Mouse (Mus musculus): ENCODE data around the gene Gins2.

GRCm38 (mm10) chr8:120595963-120596362, 6.9 kb upstream of the Gins2 start:
- TF ChIP-seq CHD1 (IDR thresholded peaks at IDR 0.05; ENCODE audit: low read depth, low read length) (no peak), EP300 (IDR thresholded peaks at IDR 0.05; ENCODE audit: low read depth in 1 of 2, low read length in 2 of 2) (no peak), RAD21 (IDR thresholded peaks at IDR 0.05; ENCODE audit: low read depth, low read length) (peak; percentile 30), CTCF (IDR thresholded peaks at IDR 0.05 in 2 of 3, conservative IDR thresholded peaks at IDR 0.05 in 1 of 3; ENCODE audit: control insufficient read depth in 1 of 3, insufficient read depth in 1 of 3, low read depth in 2 of 3, low read length in 3 of 3, poor library complexity in 1 of 3, severe bottlenecking in 1 of 3) (peak; percentile 75 to 96 (median 85)), ETS1 (IDR thresholded peaks at IDR 0.05; ENCODE audit: low read depth, low read length) (no peak), NRF1 (IDR thresholded peaks at IDR 0.05; ENCODE audit: insufficient read depth, low read depth, low read length, poor library complexity, severe bottlenecking) (no peak), POLR2AphosphoS5 (IDR thresholded peaks at IDR 0.05; ENCODE audit: borderline replicate concordance, low read depth, low read length) (no peak), MAZ (IDR thresholded peaks at IDR 0.05; ENCODE audit: low read depth, low read length) (no peak), SIN3A (IDR thresholded peaks at IDR 0.05; ENCODE audit: low read length) (no peak)
